ENCODE assay signal across 8 mouse cellular contexts in genomic region chr15:31531446-31532330, GRCm38 (mm10). TPM values are rescaled to one million over a fixed set of nuclear protein-coding genes. Genes with fewer than 3 reads are reported as not detected.
DNase-seq lines count a peak whose midpoint lies in the region; ATAC-seq and TF ChIP-seq lines count a peak whose summit lies in the region.

No protein-coding gene starts in this region.

- H3K9ac ChIP-seq in hindbrain, embryonic 11.5 days (ENCODE audit: low read depth, low read length) = peak overlapping the region; percentile 95

- peak overlapping the region; percentile 97 for H3K27ac ChIP-seq in left cerebral cortex, adult 2 months
- H3K27ac ChIP-seq in bone marrow, adult 2 months (ENCODE audit: control insufficient read depth, insufficient read depth, low read depth, low read length, poor library complexity) = peak overlapping the region; percentile 99
- peak overlapping the region; percentile 99 for H3K27ac ChIP-seq in hindbrain, embryonic 11.5 days (ENCODE audit: low read depth, low read length)

- no peaks in the 10 kb centered on the region for H3K9me3 ChIP-seq in hindbrain, embryonic 11.5 days (ENCODE audit: control insufficient read depth, low read length)

- H3K27me3 ChIP-seq in hindbrain, embryonic 11.5 days (ENCODE audit: control insufficient read depth, insufficient read depth, low read length) = no peaks in the 10 kb centered on the region

- H3K4me3 ChIP-seq in left cerebral cortex, adult 2 months = peak overlapping the region; percentile 91
- H3K4me3 ChIP-seq in bone marrow, adult 2 months (replicated peaks; ENCODE audit: control insufficient read depth, low read depth, low read length) = peak overlapping the region; percentile 68
- H3K4me3 ChIP-seq in hindbrain, embryonic 11.5 days (ENCODE audit: low read depth, low read length) = peak overlapping the region; percentile 93

- H3K36me3 ChIP-seq in hindbrain, embryonic 11.5 days (ENCODE audit: control insufficient read depth, insufficient read depth, low read length) = no peaks in the 10 kb centered on the region

- TF ChIP-seq CTCF in left cerebral cortex, adult 2 months (IDR thresholded peaks at IDR 0.05) = no peak
- TF ChIP-seq CTCF in bone marrow, adult 2 months (IDR thresholded peaks at IDR 0.05; ENCODE audit: control insufficient read depth, insufficient read depth, low read length) = no peak

- no peak for ATAC-seq in hindbrain, embryonic 11.5 days (ENCODE audit: low FRiP score)
- ATAC-seq in megakaryocyte, adult 5-6 weeks (ENCODE audit: poor library complexity, severe bottlenecking) = peak; percentile 56

- no peak for TF ChIP-seq POLR2A in bone marrow, adult 2 months (IDR thresholded peaks at IDR 0.05; ENCODE audit: borderline replicate concordance, control insufficient read depth, low read depth, low read length)

- H3K4me2 ChIP-seq in hindbrain, embryonic 11.5 days (replicated peaks; ENCODE audit: low read depth, low read length) = peak overlapping the region; percentile 71

- no peak for DNase-seq in left cerebral cortex, adult 2 months (ENCODE audit: extremely low spot score in 1 of 2, low spot score in 2 of 2)
- DNase-seq in left cerebral cortex, adult 11 months (ENCODE audit: low spot score) = no peak
- peak; percentile 28 for DNase-seq in hindbrain, embryonic 11.5 days (ENCODE audit: low spot score)
- DNase-seq in thymus, postnatal 25 days = peak; percentile 50
- no peak for DNase-seq in spleen, adult 18-20 months
- no peak for DNase-seq in gastrocnemius, postnatal 10 days

- WGBS in bone marrow, adult 2 months = 2% methylated on average over 16 of the region's 16 CpGs
- WGBS in hindbrain, embryonic 11.5 days = 23% methylated on average over 16 of the region's 16 CpGs

- intact Hi-C loops in left cerebral cortex, adult 2 months (cut with DNase I) = loop anchor here (5.0 kb wide), 1 partner anchor 56 kb away; no protein-coding TSS in a partner anchor

- peaks cover 12% of the 10 kb centered on the region for H3K4me1 ChIP-seq in bone marrow, adult 2 months (ENCODE audit: control insufficient read depth, insufficient read depth, low read length)
- H3K4me1 ChIP-seq in hindbrain, embryonic 11.5 days (replicated peaks; ENCODE audit: control insufficient read depth, insufficient read depth, low read length) = peaks cover 8% of the 10 kb centered on the region; the same call in 1 of the 2 replicates

RNA-seq across cellular contexts. Expression of gene March6, which starts 0.8 kb away (rescaled TPM):
- total RNA-seq in left cerebral cortex, adult 2 months (2021) = 100 to 1,000 TPM; 191 to 204 TPM
- 14.9 and 20.9 TPM in 2 replicates for polyA plus RNA-seq in bone marrow, adult 2 months (2011; ENCODE audit: insufficient read depth, insufficient read length, low replicate concordance, missing spikeins)
- polyA plus RNA-seq in hindbrain, embryonic 11.5 days (2014; fragmentation: Nextera tagmentation; extraction: Ambion mirVana) = 46.3 and 49.2 TPM in 2 replicates
- 35.7 and 38.4 TPM in 2 replicates for total RNA-seq in megakaryocyte, adult 5-6 weeks (2015)
- total RNA-seq in megakaryocyte, adult 5-6 weeks (2017) = 31.1 and 34.2 TPM in 2 replicates
- 10 to 100 TPM; 69.4 to 75.0 TPM for total RNA-seq in gastrocnemius, postnatal 10 days (2021)

RNA-seq across cellular contexts. Expression of gene Cmbl, which starts 33.5 kb away (rescaled TPM):
- 10 to 100 TPM; 15.7 to 17.9 TPM for total RNA-seq in left cerebral cortex, adult 2 months (2021)
- polyA plus RNA-seq in bone marrow, adult 2 months (2011; ENCODE audit: insufficient read depth, insufficient read length, low replicate concordance, missing spikeins) = 10.0 and 10.2 TPM in 2 replicates
- 0.64 and 1.3 TPM in 2 replicates for polyA plus RNA-seq in hindbrain, embryonic 11.5 days (2014; fragmentation: Nextera tagmentation; extraction: Ambion mirVana)
- 0.46 TPM in 1 of 2 replicates, not detected in the other for total RNA-seq in megakaryocyte, adult 5-6 weeks (2015)
- total RNA-seq in megakaryocyte, adult 5-6 weeks (2017) = 0.48 TPM in 1 of 2 replicates, not detected in the other
- 10 to 100 TPM; 48.0 to 51.9 TPM for total RNA-seq in gastrocnemius, postnatal 10 days (2021)

Comparison
In these comparisons a context has a peak if more than half of its experiments do, and no peak if none do; other contexts are left out.
1. DNase-seq: peak in hindbrain, embryonic 11.5 days (single experiment) and thymus, postnatal 25 days (single experiment); none in left cerebral cortex, adult 2 months (0 of 2), left cerebral cortex, adult 11 months (single experiment), spleen, adult 18-20 months (0 of 2) and gastrocnemius, postnatal 10 days (single experiment).
2. RNA of gene Cmbl, which starts 33.5 kb away (total RNA-seq): 48.0 to 51.9 TPM in gastrocnemius, postnatal 10 days and 15.7 to 17.9 TPM in left cerebral cortex, adult 2 months; 0.46 to 0.48 TPM in megakaryocyte, adult 5-6 weeks; every median in the first group is over 10 times any median in the second.
3. Peak in every context shown above with its lines, with median percentiles within 50 percentile points of each other: H3K27ac ChIP-seq and H3K4me3 ChIP-seq.